Mouse (Mus musculus): ENCODE measurements around the gene Nckap5l.
"Not testable (repeated sequence)": the region's sequence is repeated elsewhere in the genome, so short reads cannot be mapped to it uniquely, and the experiment has no call there.

The Nckap5l gene

GRCm38 (mm10) chr15:99399503-99400245 lies 57.9 kb downstream of the Nckap5l start:
- in situ Hi-C loops (cut with MboI, MseI) = no loop called here

- in situ Hi-C loops (cut with MboI, MseI) = no loop called here
These were observed 59.9 kb downstream of the Nckap5l start for GRCm38 (mm10) chr15:99397622-99398021.

- in situ Hi-C loops (cut with MboI, MseI) = no loop called here
These were observed 60.7 kb downstream of the Nckap5l start for GRCm38 (mm10) chr15:99396875-99397274.

GRCm38 (mm10) chr15:99396462-99396861 lies 61.1 kb downstream of the Nckap5l start:
- in situ Hi-C loops (cut with MboI, MseI) = no loop called here

- in situ Hi-C loops (cut with MboI, MseI) = no loop called here
These were observed 63.9 kb downstream of the Nckap5l start for GRCm38 (mm10) chr15:99393386-99394252.

GRCm38 (mm10) chr15:99392486-99393385 lies 64.8 kb downstream of the Nckap5l start, which contains the start of gene Tmbim6:
Gene Tmbim6 (plus strand): TSS chr15:99392882.
- in situ Hi-C loops (cut with MboI, MseI) = no loop called here

DNA sequence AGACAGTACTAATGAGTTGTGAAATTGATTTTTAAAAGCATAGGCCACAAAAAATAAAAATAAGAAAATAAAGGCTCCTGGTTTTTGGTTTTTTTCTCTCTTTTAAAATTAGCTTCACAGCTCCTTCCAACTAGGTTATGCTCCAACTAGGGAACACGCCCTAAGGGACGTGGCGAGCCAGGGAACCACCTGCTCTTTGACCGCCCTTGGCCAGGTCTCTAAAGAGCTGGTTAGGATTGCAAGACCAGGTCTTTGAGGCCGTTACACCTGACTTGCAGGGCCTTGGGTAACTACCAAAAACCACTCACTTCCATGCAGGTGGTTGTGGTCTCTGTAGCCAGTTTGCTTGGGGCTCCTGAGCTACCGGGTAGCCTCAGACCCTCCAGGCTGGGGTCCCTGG lies 65.6 kb downstream of the Nckap5l start:
- in situ Hi-C loops (cut with MboI, MseI) = no loop called here

DNA sequence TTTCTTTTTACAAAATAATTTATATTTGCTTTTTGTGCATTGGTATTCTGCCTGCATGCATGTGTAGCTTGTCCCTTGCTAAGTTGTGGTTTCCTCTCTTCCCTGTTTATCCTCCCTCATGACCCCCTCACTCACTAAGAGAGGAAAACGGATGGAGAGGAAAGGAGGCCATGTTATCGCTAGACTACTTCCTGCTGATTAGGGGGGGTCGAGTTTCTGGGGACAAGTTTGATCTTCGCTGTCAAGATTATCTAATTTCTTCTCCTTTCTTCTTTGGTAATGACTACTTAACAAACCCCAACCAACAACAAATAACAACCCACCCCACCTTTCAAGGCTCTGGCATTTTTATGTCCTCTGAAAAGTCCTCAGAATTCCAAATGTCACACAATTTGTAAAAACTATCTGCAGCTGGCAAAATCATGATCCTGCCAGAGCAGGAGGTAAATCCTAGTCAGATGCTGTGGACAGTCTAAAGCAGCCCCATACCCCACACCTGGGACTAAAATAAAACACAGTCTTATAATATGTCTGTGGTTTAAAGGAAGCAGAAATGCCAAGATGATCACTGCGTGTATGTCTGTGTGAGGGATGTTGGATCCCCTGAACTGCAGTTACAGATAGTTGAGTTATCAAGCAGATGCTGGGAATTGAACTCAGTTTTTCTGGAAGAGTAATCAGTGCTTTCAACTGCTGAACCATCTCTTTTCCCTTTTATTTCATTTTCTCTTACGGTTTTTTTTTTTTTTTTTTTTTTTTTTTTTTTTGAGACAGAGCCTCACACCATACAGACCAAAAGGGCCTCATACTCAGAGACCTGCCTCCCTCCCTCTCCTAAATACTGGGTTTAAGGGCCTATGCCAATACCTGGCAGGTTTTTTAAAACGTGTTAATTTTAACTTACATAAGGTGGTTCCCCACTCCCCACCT lies 66.8 kb downstream of the Nckap5l start:
- in situ Hi-C loops (cut with MboI, MseI) = no loop called here

DNA sequence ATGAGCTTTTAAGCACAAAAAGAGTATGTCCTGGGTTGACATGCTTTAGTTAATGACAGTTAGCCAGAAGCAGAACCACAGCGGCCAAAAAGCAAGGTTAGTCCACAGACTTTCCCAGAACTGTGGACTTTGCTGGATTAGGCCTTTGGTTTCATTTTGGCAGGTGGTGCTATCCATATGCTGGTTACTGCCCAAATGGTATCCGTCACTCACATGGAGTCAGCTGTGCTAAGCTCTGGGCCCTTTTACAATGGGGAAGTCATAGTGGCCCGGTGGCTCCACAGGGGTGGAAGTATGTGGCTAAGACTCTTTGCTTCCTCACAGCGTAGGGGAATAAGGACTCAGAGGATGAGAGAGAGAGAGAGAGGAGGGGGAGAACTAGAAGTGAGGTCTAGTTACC lies 69.6 kb downstream of the Nckap5l start:
- in situ Hi-C loops (cut with MboI, MseI) = no loop called here

GRCm38 (mm10) chr15:99386796-99387195 lies 70.8 kb downstream of the Nckap5l start:
- in situ Hi-C loops (cut with MboI, MseI) = no loop called here

DNA sequence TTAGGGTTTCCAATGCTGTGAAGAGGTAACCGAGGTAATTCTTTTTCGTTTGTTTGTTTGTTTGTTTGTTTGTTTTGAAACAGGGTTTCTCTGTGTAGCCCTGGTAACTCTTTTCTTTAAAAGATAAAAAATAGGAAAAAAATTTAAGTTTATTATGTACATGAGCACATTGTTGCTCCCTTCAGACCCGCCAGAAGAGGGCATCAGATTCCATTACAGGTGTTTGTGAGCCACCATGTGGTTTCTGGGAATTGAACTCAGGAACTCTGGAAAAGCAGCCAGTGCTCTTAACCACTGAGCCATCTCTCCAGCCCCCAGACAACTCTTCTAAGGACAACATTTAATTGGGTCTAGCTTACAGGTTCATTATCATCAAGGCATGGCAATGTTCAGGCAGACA lies 71.4 kb downstream of the Nckap5l start:
- in situ Hi-C loops (cut with MboI, MseI) = not testable (repeated sequence)

DNA sequence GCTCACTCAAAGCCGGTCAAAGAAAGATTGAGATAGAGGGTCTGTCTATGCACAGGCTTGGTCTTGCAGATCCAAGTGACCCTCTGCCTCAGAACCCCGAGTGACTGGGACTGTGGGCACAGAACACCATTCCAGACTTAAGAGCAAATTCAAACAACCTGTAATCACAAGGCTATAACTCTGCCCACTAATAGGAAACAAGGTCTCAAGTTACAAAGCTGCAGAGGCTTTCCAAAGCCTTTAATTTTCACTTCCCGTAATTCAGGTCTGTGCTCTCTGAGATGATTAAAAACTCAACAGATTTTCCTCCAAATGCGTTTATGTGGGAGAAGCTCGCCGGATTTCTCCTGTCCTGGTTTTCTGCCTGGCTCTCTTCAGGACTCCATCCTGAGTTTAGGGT lies 73.5 kb downstream of the Nckap5l start:
- in situ Hi-C loops (cut with MboI, MseI) = no loop called here

GRCm38 (mm10) chr15:99382893-99383292 lies 74.7 kb downstream of the Nckap5l start:
- in situ Hi-C loops (cut with MboI, MseI) = no loop called here

- in situ Hi-C loops (cut with MboI, MseI) = loop anchor here (5.0 kb wide), 1 partner anchor 54 kb away; no protein-coding TSS in a partner anchor
These were observed 81.3 kb downstream of the Nckap5l start for GRCm38 (mm10) chr15:99376240-99376639.

GRCm38 (mm10) chr15:99375581-99375980 lies 82.0 kb downstream of the Nckap5l start:
- in situ Hi-C loops (cut with MboI, MseI) = loop anchor here (5.0 kb wide), 1 partner anchor 53 kb away; no protein-coding TSS in a partner anchor

DNA sequence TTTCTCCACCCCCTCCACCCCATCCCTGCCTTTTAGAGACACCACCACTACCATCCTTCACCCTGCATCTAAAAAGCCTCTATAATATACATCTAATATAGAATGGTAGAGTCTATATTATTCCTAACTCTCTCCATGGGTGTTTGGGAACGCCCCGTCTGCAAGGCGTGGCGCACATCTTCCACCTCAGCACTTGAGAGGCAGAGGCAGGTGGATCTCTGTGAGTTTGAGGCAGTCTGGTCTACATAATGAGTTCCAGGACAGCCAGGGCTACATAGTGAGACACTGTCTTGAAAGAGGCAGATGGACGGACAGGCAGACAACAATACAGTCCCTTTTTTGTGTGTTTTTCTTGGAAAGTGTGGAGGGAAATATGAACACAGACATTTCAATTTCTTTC lies 82.5 kb downstream of the Nckap5l start:
- in situ Hi-C loops (cut with MboI, MseI) = loop anchor here (5.0 kb wide), 1 partner anchor 53 kb away; no protein-coding TSS in a partner anchor

DNA sequence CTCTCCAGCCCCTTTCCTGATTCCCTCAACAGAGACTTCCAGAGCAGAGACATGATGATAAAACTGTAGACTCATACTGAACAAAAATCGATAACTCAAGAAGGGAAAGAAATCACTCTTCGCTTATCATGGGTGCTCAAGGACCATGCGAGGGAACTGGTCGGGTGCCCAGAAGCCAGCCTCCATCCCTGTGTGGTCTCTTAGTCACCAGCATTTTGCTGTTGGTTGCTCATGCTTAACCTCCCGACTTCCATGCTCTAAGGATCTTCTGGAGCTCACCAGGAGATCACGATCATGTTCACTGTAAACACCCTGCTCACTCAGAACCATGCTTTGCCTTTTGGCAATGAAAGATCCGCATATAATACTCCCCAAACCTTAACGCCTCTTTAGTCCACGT lies 84.8 kb downstream of the Nckap5l start:
- in situ Hi-C loops (cut with MboI, MseI) = loop anchor here (25.0 kb wide), 1 partner anchor 1890 kb away; the partner anchor contains the start of gene Nr4a1

Data from regulatory T cell (primary cell).